Mouse (Mus musculus): ENCODE results near the gene Kcmf1. TPM values are rescaled to one million over a fixed set of nuclear protein-coding genes. Genes with fewer than 3 reads are reported as not detected.

The Kcmf1 gene
- 10 to 100 TPM in 1 of 2 experiments, 1 to 10 TPM in 1; 7.4 to 13.1 TPM for polyA plus RNA-seq (2017; shearing (Covaris generic))

- peak; percentile 60 for ATAC-seq
Measured at GRCm38 (mm10) chr6:72899781-72900681, at the start of gene Kcmf1. Gene Kcmf1 (minus strand): TSS chr6:72899979.

GRCm38 (mm10) chr6:72949161-72949756 is 49.5 kb upstream of the Kcmf1 start:
- no peak for ATAC-seq

DNA sequence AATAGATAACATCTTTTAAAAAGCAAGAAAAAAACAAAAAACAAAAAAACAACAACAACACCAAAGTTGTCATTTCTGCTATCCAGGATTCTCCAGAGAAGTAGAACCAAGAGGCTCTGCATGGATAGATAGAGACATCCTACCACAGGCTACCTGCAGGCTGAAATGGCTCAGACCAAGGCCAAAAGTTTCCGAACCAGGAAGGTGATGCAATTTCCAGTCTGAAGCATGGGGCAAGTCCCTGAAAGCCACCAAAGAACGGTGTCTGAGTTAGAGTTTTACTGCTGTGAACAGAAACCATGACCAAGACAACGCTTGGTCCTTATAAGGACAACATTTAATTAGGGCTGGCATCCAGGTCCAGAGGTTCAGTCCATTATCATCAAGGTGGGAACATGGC is 48.6 kb upstream of the Kcmf1 start:
- ATAC-seq = no peak

DNA sequence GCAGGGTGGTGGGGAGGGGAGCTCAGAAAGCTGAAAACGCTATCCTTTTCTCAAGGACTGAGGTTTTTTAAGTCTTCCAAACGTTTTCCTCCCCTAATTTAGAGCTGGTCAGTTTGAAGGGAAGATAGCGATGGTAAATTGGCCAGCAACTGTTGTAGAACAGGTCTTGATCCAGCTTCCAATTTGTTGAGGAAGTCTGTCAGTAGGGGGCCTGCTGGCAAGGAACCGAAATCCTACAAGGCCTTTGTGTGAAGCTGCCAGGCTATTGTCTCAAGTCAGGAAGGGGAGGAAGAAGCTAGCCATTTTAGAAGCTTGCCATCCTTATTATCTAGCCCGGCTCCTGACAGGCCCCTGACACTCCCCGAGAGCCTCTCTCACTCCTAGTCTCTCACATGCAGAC is 48.2 kb upstream of the Kcmf1 start:
- ATAC-seq = no peak

DNA sequence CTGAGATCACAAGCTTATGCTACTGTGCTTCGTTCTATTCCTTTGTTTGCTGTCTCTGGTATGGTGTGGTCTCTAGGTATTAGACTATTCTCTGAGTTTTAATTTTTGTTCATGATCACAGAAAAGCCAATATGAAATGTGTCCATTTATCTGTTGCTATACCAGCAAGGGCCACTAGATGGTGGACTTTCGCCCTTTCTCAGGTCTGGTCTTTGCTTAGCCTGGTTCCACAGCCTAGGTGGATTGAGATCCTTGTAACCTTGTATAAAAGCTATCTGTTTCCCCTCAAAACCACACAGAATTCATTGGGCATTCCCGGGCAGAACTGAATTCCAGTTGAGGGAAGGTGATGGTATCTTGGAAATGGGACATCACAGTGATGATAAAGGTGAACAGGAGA is 40.7 kb upstream of the Kcmf1 start:
- peak; percentile 57 for ATAC-seq

DNA sequence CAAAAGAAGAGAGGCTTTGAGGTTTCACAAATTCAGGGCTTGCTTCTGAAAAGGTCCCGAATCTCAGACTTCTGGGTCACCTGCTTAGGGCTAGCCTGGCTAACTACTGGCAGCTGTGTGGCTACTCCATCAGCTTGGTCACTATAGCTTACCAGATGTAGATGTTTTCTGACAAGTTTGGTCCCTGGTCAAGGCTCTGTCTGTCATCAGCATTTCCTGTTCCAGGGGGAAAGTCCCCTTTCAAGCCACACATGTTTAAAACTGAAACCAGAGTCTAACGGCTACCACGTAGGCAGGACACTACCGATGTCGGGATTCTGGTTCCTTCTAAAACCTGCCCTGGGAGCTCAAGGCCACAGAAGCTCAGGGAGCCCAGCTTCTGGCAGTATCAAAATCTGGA is 38.1 kb upstream of the Kcmf1 start:
- ATAC-seq = peak; percentile 86

GRCm38 (mm10) chr6:72937430-72937829 is 37.7 kb upstream of the Kcmf1 start:
- peak; percentile 68 for ATAC-seq

GRCm38 (mm10) chr6:72932955-72933354 is 33.2 kb upstream of the Kcmf1 start:
- no peak for ATAC-seq

DNA sequence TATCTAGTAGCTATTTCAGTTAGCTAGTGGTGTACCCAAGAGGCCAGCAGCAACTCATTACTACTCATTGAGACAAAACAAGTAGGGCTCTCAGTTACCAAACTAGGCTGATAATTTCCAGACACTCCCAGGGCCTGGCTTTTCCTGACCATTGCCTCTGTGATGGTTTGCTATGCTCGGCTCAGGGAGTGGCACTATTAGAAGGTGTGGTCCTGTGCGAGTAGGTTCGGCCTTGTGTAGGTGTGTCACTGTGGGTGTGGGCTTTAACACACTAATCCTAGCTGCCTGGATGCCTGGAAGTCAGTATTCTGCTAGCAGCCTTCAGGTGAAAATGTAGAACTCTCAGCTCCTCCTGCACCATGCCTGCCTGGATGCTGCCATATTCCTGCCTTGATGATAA is 31.8 kb upstream of the Kcmf1 start:
- ATAC-seq = no peak

GRCm38 (mm10) chr6:72929795-72930398 is 30.1 kb upstream of the Kcmf1 start:
- ATAC-seq = no peak

DNA sequence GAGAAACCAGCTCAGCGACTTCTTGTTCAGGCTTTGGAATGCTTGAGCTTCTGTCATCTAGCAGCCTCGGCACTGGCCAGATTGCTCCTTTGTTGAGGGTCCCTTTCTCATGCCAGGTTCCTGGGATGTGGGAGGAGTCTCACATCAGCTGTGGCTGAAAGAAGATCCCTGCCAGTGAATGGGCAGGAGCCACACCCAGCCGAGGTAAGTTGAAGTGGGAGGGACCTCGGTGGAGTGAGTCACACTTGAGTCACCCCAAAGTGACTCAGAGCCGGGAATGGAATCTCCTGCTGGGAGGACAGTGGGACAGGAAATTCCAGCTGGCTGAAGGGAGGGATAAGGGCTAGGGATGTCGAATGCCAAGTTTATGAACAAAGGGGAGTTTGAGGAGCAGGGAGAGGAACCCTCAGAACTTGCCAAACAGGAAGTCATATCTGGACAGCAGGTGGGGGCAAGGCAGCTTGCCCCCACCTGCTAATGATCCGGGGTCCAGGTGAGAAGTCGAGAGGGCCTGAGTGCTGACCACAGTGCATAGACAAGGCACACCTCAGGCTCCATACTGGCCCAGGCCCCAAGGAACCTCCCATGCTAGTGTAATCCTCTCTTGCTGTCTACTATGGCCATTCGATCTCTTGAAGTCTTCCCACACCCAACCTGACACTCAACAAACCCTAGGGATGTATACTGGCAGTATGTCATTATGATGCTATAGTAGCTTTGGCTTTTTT is 27.1 kb upstream of the Kcmf1 start:
- no peak for ATAC-seq

- ATAC-seq = no peak
Measured at GRCm38 (mm10) chr6:72926031-72926430, 26.3 kb upstream of the Kcmf1 start.

DNA sequence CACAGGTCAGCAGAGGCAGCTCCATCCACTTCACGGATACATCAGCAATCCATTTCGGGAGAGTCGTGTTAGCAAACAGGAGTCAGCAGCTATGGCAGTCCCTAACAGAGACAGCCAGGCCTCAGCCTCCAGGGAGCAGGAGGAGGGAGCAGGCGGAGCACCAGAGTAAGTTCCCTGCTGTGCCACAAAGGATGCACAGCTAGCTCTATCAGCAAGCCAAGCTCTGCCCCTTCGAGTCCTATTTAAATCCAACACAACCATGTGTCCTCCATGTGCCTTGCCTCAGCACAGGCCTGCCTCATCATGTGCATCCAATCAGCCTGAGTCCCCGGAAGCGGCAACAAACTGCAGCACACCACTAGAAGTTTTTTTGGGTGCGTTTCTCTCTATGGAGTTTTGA is 23.6 kb upstream of the Kcmf1 start:
- no peak for ATAC-seq

DNA sequence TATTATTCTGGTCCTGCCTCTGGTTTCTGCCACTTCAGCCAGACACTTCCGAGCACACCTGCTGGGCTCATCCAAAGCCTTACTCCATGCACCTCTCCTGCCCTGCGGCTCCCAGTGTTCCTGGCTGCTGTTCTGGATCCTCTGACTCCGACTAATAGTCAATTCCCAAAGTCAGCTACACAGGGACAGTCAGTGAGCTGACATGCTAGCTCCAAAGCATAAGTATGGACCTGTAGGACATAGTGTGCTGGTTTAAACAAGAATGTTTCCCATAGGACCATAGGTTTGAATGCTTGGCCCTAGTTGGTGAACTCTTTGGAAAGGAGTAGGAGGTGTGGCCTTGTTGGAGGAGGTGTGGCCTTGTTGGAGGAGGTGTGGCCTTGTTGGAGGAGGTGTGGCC is 21.3 kb upstream of the Kcmf1 start:
- no peak for ATAC-seq

GRCm38 (mm10) chr6:72918510-72919033 is 18.8 kb upstream of the Kcmf1 start:
- ATAC-seq = peak; percentile 34

DNA sequence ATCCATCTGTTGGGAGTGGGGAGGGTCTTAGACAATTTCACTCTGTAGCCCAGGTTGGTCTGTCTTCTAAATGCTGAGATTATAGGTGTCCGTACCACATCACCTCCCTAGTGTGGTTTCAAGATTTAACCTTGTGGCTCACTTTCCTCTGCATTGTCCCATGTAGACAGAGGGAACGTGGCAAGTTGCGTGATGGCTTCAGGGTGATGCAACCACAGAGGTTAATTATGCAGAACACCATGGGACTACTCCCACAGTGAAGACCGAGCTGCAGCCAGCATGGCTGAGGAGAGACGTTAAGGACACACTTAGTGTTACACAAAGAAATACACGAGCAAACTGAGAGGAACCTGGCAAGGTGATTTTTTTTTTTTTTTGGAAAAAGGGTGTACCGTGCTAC is 16.6 kb upstream of the Kcmf1 start:
- ATAC-seq = no peak

DNA sequence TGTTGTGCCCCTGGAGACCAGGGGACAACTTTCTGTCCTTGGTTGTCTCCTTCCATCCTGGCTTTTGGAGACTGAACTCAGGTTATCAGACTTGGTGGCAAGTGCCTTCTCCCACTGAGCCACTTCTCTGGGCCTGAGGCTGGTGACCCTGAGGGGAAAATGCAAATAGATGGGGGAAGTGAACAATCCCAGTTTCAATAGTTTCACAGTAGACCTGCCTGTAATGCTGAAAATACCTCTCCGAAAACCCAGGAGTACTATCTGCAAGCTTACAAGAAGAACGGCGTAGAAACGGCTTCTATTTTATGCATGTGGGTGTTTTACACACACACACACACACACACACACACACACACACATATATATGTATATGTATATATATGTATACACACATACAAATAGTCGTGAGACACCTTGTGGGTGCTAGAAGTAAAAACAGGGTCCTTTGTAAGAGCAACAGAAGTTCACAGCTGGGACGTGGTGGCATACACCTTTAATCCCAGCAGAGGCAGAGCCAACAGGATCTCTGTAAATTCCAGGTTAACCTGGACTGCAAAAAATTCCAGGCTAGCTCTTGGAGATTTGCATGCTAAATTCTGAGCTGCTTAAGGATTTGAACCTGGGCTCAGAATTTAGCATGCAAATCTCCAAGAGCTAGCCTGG is 14.4 kb upstream of the Kcmf1 start:
- no peak for ATAC-seq

- no peak for ATAC-seq
Measured at GRCm38 (mm10) chr6:72911261-72911660, 11.5 kb upstream of the Kcmf1 start.

GRCm38 (mm10) chr6:72902254-72902990 is 2.6 kb upstream of the Kcmf1 start:
- ATAC-seq = no peak

- ATAC-seq = no peak
Measured at GRCm38 (mm10) chr6:72900952-72901351, 1.2 kb upstream of the Kcmf1 start.

- ATAC-seq = peak; percentile 22
Measured at GRCm38 (mm10) chr6:72899201-72899780, 488 bp downstream of the Kcmf1 start.

Data from CD4-positive, CD25-positive, alpha-beta regulatory T cell, adult 4 months (primary cell).